Mouse (Mus musculus) kidney, embryonic 14.5 days (tissue): ENCODE data around the gene Sf3b2. TPM values are rescaled to one million over a fixed set of nuclear protein-coding genes. Genes with fewer than 3 reads are reported as not detected.
"Not testable (repeated sequence)": the region's sequence is repeated elsewhere in the genome, so short reads cannot be mapped to it uniquely, and the experiment has no call there.

Experiments
- ATAC-seq: fragments of 200-750 bp; cut with Nextera tagmentation; 2 replicates; pipeline ENCODE4 v1.8.0; 2017; ENCODE audit warnings: moderate number of reproducible peaks, mild to moderate bottlenecking, moderate TSS enrichment, moderate library complexity; ENCODE audit not compliant: low FRiP score, low TSS enrichment
- H3K27ac ChIP-seq: fragments of 300-500 bp; sonication (generic); 2 replicates; pipeline ENCODE4 v1.5.1; 2014; ENCODE audit warnings: low read depth, mild to moderate bottlenecking, low read length, moderate library complexity, mixed read lengths
- H3K27me3 ChIP-seq: fragments of 300-500 bp; sonication (generic); 2 replicates; pipeline ENCODE4 v1.6.1; 2014; ENCODE audit warnings: mild to moderate bottlenecking, low read length; ENCODE audit not compliant: control insufficient read depth, insufficient read depth
- H3K36me3 ChIP-seq: fragments of 300-500 bp; sonication (generic); 2 replicates; pipeline ENCODE4 v1.6.1; 2014; ENCODE audit warnings: low read length, mixed read lengths; ENCODE audit not compliant: control insufficient read depth, insufficient read depth
- H3K4me1 ChIP-seq: fragments of 300-500 bp; sonication (generic); 2 replicates; pipeline ENCODE4 v1.6.1; 2014; ENCODE audit warnings: low read length, mixed read lengths; ENCODE audit not compliant: control insufficient read depth, insufficient read depth
- H3K4me2 ChIP-seq: fragments of 300-500 bp; sonication (generic); replicated peaks from 2 replicates; pipeline ENCODE4 v1.6.1; 2014; ENCODE audit warnings: low read depth, mild to moderate bottlenecking, low read length
- H3K4me3 ChIP-seq: fragments of 300-500 bp; sonication (generic); 2 replicates; pipeline ENCODE4 v1.5.1; 2014; ENCODE audit warnings: mild to moderate bottlenecking, low read length
- H3K9ac ChIP-seq: fragments of 300-500 bp; sonication (generic); 2 replicates; pipeline ENCODE4 v1.6.1; 2014; ENCODE audit warnings: low read depth, mild to moderate bottlenecking, low read length, moderate library complexity
- H3K9me3 ChIP-seq: fragments of 300-500 bp; sonication (generic); 2 replicates; pipeline ENCODE4 v1.6.1; 2016; ENCODE audit warnings: low read length; ENCODE audit not compliant: control insufficient read depth
- WGBS: fragments of 180-500 bp; shearing (Covaris S2); extraction: QIAGEN DNeasy Blood & Tissue Kit; methylation state at CpG from one replicate; pipeline ENCODE4 v1.1.7; 2014; 5-methylcytosine and 5-hydroxymethylcytosine counted together
- polyA plus RNA-seq: library from polyadenylated mRNA; unstranded; fragments of >200 nt; fragmentation: Nextera tagmentation; extraction: Ambion mirVana; gene quantifications from 2 replicates; pipeline ENCODE4 v1.2.1, GENCODE M21; 2014

Sf3b2 gene
- polyA plus RNA-seq, 1 experiment from 2014 or later, result 384 TPM

- 85% methylated on average over 3 of the region's 3 CpGs for WGBS
- no peak overlapping the region for H3K4me3 ChIP-seq
These were observed 26.4 kb downstream of the Sf3b2 start for GRCm38 (mm10) chr19:5268875-5269274.

GRCm38 (mm10) chr19:5268017-5268416 lies 27.2 kb downstream of the Sf3b2 start:
- Histone ChIP-seq H3K4me3 (no peak overlapping the region), H3K27me3 (no peaks in the 10 kb centered on the region), H3K27ac (no peak overlapping the region), H3K4me1 (peaks cover 10% of the 10 kb centered on the region), H3K9me3 (no peaks in the 10 kb centered on the region), H3K4me2 (no peak overlapping the region), H3K9ac (no peak overlapping the region), H3K36me3 (no peaks in the 10 kb centered on the region)
- ATAC-seq, result no peak

More at GRCm38 (mm10) chr19:5268875-5269274, 26.4 kb downstream of the Sf3b2 start:
- ATAC-seq, result no peak
- Histone ChIP-seq H3K4me1 (peaks cover 14% of the 10 kb centered on the region), H3K9me3 (no peaks in the 10 kb centered on the region), H3K27me3 (no peaks in the 10 kb centered on the region), H3K9ac (no peak overlapping the region), H3K36me3 (peaks cover 1% of the 10 kb centered on the region; the same call in 1 of the 2 replicates), H3K27ac (no peak overlapping the region), H3K4me2 (no peak overlapping the region)

GRCm38 (mm10) chr19:5267015-5267414 lies 28.2 kb downstream of the Sf3b2 start:
- no peak overlapping the region for H3K4me2 ChIP-seq
- H3K9ac ChIP-seq, result no peak overlapping the region
- H3K36me3 ChIP-seq, result no peaks in the 10 kb centered on the region
- ATAC-seq, result no peak
- WGBS, result 94% methylated on average over 5 of the region's 5 CpGs
- no peaks in the 10 kb centered on the region for H3K27me3 ChIP-seq
- no peaks in the 10 kb centered on the region for H3K9me3 ChIP-seq
- no peak overlapping the region for H3K27ac ChIP-seq
- peaks cover 9% of the 10 kb centered on the region for H3K4me1 ChIP-seq
- no peak overlapping the region for H3K4me3 ChIP-seq

GRCm38 (mm10) chr19:5257140-5257539 lies 38.1 kb downstream of the Sf3b2 start:
- Histone ChIP-seq H3K4me2 (no peak overlapping the region), H3K27me3 (no peaks in the 10 kb centered on the region), H3K36me3 (peaks cover 4% of the 10 kb centered on the region; the same call in 1 of the 2 replicates), H3K9ac (no peak overlapping the region), H3K27ac (no peak overlapping the region), H3K4me3 (no peak overlapping the region), H3K4me1 (no peaks in the 10 kb centered on the region), H3K9me3 (no peaks in the 10 kb centered on the region)
- no peak for ATAC-seq
- WGBS, result 47% methylated on average over 3 of the region's 3 CpGs

- 95% methylated on average over 1 of the region's 1 CpGs for WGBS
- not testable (repeated sequence) for H3K4me2 ChIP-seq, H3K36me3 ChIP-seq, ATAC-seq, H3K4me3 ChIP-seq, H3K4me1 ChIP-seq, H3K27ac ChIP-seq, H3K9me3 ChIP-seq, H3K9ac ChIP-seq, H3K27me3 ChIP-seq
These were observed 58.3 kb downstream of the Sf3b2 start for GRCm38 (mm10) chr19:5236981-5237380.

GRCm38 (mm10) chr19:5232696-5233095 lies 62.6 kb downstream of the Sf3b2 start:
- H3K9ac ChIP-seq, result no peak overlapping the region
- no peaks in the 10 kb centered on the region for H3K36me3 ChIP-seq
- no peak overlapping the region for H3K27ac ChIP-seq
- H3K4me3 ChIP-seq, result no peak overlapping the region
- no peaks in the 10 kb centered on the region for H3K4me1 ChIP-seq
- no peak overlapping the region for H3K4me2 ChIP-seq
- no peaks in the 10 kb centered on the region for H3K9me3 ChIP-seq
- 86% methylated on average over 4 of the region's 4 CpGs for WGBS
- no peak for ATAC-seq
- no peaks in the 10 kb centered on the region for H3K27me3 ChIP-seq

- no peaks in the 10 kb centered on the region for H3K36me3 ChIP-seq
- H3K27me3 ChIP-seq, result no peaks in the 10 kb centered on the region
- H3K9ac ChIP-seq, result no peak overlapping the region
- ATAC-seq, result no peak
- H3K4me3 ChIP-seq, result no peak overlapping the region
- WGBS, result 78% methylated on average over 2 of the region's 2 CpGs
- no peak overlapping the region for H3K27ac ChIP-seq
- H3K4me1 ChIP-seq, result no peaks in the 10 kb centered on the region
- no peaks in the 10 kb centered on the region for H3K9me3 ChIP-seq
- no peak overlapping the region for H3K4me2 ChIP-seq
These were observed 65.1 kb downstream of the Sf3b2 start for GRCm38 (mm10) chr19:5230110-5230509.

GRCm38 (mm10) chr19:5224624-5225023 lies 70.6 kb downstream of the Sf3b2 start:
- no peak overlapping the region for H3K9ac ChIP-seq
- no peak overlapping the region for H3K27ac ChIP-seq
- no peaks in the 10 kb centered on the region for H3K9me3 ChIP-seq
- 65% methylated on average over 2 of the region's 2 CpGs for WGBS
- H3K4me1 ChIP-seq, result no peaks in the 10 kb centered on the region
- H3K36me3 ChIP-seq, result no peaks in the 10 kb centered on the region
- H3K27me3 ChIP-seq, result no peaks in the 10 kb centered on the region
- H3K4me2 ChIP-seq, result no peak overlapping the region
- ATAC-seq, result no peak
- no peak overlapping the region for H3K4me3 ChIP-seq

- no peaks in the 10 kb centered on the region for H3K36me3 ChIP-seq
- no peaks in the 10 kb centered on the region for H3K27me3 ChIP-seq
- no peak overlapping the region for H3K9ac ChIP-seq
- no peak for ATAC-seq
- H3K9me3 ChIP-seq, result no peaks in the 10 kb centered on the region
- H3K4me3 ChIP-seq, result no peak overlapping the region
- H3K27ac ChIP-seq, result no peak overlapping the region
- H3K4me1 ChIP-seq, result no peaks in the 10 kb centered on the region
- no peak overlapping the region for H3K4me2 ChIP-seq
- 86% methylated on average over 4 of the region's 4 CpGs for WGBS
These were observed 71.2 kb downstream of the Sf3b2 start for GRCm38 (mm10) chr19:5224077-5224476.
